Mouse (Mus musculus) thymus, postnatal 36 days (tissue): ENCODE results near the gene Mrps14.

Experiments
- DNase-seq, 2 experiments: peaks; one replicate each; pipeline ENCODE4 v3.0.0; 2022; ENCODE audit warnings: mixed read lengths in 2 of 2

Mrps14 gene

DNA sequence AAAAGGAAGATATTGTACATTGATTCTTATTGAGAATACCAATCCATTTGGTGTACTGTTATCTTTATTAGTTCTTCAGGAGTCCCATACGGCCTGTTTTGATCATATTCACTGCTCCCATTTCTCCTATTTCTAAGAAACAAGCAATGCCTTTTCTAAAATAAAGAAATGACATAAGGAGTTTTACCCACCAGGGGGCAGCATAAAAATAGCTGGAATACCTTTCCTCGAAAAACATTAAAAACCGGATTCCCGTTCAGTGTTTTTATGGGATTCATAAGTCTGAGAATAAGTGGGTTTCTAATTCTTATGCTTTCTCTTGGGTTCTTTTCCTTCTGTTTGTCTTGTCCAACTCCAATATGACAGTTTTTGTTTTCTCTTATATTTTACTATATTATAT lies 36.0 kb downstream of the Mrps14 start:
- DNase-seq: no peak

DNA sequence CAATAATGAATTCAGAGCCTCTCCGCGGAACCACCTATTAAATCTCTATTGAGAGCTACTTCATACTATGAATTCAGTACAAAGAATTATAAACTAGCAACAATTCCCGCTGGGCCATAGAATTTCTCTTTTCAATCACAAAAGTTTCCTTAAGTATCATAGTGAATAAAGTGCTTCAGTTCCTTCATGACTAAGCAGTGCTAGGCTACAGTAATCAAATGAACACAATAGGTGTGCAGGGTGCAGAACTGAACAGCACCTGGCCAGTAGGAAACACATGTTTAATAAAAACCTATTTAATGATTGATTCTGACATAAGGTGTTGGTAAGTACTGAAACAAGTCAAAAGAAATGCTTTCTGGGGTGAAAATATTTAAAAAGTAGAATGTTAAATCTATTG lies 37.1 kb downstream of the Mrps14 start:
- DNase-seq: no peak

DNA sequence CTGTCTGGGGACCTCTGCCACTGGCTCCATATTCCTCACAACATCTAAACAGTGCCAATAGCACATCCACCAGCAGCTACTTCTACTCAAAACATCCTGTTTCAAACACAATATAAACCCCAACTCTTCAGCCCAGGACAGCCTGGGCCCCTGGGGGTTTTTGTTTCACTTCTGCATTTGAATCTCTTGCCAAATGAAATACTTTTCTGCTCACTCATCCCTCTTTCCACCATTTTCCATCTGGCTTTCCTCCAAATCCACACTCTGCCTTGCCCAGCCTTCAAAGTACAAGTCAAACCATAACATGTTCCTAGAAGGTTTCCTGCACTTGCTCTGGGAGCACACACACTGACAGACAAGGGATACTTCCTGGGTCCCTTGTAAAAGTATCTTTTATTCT lies 38.9 kb downstream of the Mrps14 start:
- no peak for DNase-seq

DNA sequence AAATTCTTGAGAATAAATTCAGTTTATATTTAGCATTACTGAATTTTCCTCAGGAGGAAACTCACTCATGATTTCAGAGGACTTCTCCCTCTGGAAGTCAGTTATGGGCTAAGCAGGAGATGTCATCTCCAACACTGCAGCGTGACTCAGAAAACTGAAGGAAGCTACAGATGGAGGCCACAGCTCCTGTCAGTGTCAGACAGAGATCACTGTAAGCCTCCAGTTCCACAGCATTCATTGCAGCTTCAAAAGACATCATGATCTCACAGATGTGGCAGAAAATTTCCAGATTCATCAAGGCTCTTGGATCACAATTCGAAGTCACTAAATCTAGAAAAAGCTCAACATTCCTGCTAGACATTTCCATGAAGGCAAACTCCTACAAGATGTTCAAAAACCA lies 43.0 kb downstream of the Mrps14 start:
- DNase-seq: no peak

DNA sequence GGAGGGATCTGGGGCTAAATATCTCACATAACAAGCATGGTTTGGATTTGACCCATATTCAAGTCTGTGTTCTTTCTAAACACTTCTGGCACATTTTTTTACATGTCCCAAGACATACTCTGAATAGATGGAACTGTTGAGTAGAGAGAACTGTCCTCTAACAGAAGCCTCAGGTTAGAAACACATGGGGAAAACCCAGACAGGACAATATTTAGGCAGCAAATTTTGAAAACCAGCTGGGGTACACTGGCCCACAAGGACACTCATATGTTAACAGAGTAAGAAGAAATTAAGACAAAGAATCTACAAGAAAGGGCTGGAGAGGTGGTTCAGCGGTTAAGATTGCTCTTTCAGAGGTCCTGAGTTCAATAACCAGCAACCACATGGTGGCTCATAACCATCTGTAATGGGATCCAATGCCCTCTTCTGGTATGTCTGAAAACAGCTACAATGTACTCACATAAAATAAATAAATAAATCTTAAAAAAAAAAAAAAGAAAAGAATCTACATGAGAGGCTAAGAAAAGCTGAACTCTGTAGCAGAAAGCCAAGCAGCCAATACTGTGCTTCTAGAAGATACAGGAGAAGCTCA lies 43.9 kb downstream of the Mrps14 start:
- no peak for DNase-seq

DNA sequence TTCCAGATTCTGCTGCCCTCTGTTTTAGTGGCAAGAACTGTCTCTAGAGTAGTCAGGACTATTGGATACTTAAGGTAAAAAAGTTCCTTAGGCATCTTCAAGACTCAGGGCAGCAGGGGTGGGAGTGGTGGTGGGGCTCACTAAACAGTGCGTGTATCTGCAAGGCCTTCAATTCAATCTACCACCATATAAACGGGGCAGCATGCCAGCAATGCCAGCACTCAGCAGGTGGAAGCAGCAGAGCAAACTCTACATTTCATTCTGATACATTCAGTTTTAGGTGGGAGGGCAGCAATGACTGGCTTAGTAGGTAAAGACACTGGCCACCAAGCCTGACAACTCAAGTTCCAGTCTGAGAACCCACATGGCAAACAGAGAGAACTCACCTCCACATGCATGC lies 45.1 kb downstream of the Mrps14 start:
- no peak for DNase-seq

DNA sequence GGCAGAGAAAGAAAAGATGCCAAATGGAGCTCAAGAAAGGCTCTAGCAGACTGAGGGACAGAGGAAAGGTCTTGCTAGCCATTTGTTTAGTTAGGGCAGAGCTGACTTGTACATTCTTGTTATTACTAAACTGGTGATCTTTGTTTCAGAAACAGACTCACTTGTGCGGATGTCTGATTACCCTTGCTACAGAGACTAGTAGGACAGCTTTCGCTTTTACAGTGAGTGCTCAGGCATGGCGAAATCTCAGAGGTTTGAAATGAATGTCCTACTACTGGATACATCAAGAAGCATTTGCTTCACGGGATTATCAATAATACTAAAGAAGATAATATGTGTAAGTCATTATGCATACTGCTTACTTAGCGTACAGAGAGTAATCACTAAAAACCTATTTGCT lies 49.7 kb downstream of the Mrps14 start:
- DNase-seq: no peak

DNA sequence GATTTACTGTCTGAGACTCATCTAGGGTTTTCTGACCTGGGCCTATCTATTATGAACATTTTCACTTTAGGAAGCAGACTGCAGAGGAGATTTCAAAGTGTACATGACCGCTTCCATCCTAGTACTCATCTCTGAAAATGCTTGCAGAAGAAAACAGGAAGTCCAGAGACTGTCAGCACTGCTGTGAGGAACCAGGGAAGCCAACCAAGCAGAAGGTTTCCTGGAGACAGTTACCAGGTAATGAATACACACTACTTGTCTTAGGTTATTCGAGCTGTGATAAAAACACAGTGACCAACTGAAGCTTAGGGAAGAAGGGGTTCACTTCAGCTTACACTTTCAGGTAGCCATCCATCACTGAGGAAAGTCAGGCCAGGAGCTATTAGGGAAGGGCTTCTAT lies 50.9 kb downstream of the Mrps14 start:
- DNase-seq: no peak

DNA sequence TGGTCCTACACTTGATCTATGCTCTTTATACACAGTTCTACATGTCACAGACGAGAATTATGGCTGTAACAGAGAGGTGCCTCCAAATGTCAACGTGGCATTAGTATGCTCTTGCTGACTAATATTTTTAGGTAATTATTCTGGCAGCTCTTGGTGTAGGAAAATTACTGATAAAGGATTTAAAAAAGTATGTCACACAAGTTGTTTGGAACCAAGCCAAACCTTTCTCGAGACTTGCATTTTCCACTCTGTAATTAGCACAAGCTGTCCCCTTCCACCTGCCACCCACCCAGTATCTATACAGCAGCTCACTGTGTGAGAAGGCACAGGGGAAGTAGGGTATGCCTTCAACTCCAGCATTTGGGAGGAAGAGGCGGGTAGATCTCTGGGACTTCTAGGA lies 51.8 kb downstream of the Mrps14 start:
- DNase-seq: no peak

DNA sequence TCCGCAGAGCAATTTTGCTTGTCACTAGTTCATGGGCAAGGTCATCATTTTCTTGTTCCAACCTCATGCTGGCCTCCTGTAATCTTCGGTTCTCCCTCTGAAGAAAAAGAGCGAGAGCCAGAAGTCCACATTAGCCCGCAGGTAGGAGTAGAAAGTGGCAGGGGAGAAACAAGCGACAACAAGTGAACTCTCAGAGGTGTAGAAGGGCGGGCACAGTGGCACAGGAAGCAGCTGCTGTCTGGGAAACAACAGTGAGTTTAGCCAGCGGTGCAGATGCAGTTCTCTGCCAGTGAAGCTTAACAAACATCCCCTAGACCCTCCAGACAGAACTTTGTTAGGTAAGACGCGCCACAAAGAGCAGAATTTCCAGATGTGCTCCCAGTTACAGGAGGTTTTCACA lies 52.5 kb downstream of the Mrps14 start:
- peak; percentile 48 to 68 for DNase-seq

DNA sequence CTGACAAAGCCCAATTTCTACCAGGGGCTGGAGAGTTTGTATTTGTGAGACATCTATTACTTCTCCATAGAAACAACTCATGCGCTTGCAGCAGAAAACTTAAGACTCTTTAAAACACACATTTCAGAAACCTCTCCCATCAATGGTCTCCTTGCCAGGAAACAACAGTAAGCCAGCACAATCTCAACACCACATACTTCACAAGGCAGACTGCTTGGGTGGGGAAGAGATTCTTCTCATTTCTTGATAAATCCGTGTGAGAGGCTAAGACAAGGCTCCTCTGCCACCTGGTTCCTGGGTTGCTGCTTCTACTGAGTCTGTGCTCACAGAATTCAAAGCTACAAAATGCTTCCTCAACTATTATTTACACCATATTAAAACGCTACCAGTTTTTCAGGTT lies 54.8 kb downstream of the Mrps14 start:
- no peak for DNase-seq

DNA sequence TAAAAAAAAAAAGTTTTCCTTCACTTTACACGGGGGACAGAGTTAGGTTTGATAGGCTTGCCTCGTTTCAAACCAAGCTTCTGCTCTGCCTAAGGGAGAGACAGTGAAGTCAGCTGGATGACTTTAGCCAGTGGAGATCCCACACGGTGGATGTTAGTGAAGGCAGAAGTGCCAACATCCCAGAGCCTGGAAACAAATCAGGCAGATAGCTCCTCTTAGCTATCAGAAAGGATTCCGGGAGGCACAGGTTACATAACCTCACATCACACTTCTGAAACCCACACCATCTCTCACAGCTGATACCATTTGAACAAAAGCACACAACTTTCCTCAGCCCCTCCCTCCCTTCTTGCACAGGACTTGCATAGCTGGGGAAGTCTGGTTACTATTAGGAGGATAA lies 55.8 kb downstream of the Mrps14 start:
- DNase-seq: no peak

DNA sequence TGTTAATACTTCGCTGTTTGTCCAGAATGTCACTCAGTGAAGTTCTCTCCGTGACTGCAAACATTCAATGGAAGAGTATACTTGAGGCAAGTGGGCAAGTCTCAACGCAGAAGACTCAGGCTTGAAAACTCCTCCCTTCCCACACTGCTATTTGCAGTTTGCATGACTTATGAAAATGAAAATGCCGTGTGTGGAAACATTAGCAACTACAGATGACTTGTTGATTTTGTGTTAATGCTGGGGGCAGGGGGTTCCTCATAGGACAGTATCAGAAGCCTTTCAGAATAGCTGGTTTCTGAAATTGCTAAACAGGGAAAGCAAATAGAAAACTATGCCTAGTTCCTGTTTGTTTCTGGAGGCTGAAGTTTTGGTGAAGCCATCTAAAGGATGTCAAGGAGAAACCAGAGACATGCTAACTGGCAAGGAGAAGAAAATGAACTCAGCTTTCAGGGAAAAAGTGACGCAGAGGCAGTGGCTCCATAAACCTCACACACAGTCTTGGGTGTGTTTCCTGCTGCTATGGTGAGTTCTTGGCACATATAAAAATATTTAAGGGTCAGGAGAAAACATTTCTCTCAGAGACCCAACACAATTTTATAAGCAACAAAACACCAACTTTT lies 56.5 kb downstream of the Mrps14 start:
- DNase-seq: no peak
